Mouse (Mus musculus) gastrocnemius, adult 2 months (tissue): Measurements from ENCODE around the gene Spats2l. TPM values are rescaled to one million over a fixed set of nuclear protein-coding genes. Genes with fewer than 3 reads are reported as not detected.

ENCODE experiments used
- DNase-seq: peaks from one replicate; pipeline ENCODE4 v3.0.0; 2022
- H3K27ac ChIP-seq: fragments of 200-600 bp; 2 replicates; pipeline ENCODE4 v1.8.1; 2022; ENCODE audit warnings: mild to moderate bottlenecking
- H3K4me3 ChIP-seq: fragments of 200-600 bp; 2 replicates; pipeline ENCODE4 v1.8.1; 2022; ENCODE audit warnings: mild to moderate bottlenecking, moderate library complexity
- CTCF ChIP-seq: fragments of 200-600 bp; IDR thresholded peaks from 2 replicates; pipeline ENCODE4 v1.8.1; 2022; ENCODE audit warnings: antibody characterized with exemption, mild to moderate bottlenecking, moderate library complexity
- intact Hi-C: fragments of 180-260 bp; cut with DNase I; formaldehyde crosslinking; loops from one replicate; pipeline ENCODE4 v1.15.1; 2025
- long read RNA-seq, 2 experiments: library from polyadenylated mRNA; stranded (forward); transcript quantifications; one replicate each; pipeline ENCODE4 v2.0.0; 2021
- total RNA-seq, 2 experiments: library from RNA; stranded (reverse); gene quantifications; 2 replicates each; pipeline ENCODE4 v1.2.3; 2021

Gene Spats2l
- total RNA-seq = 1 to 10 TPM; 2.0 to 4.8 TPM
- long read RNA-seq, experiment 1, partial matches to known transcripts = 0 of 9 reads
- long read RNA-seq, experiment 1, other reads (novel, unspliced or antisense) = 5 of 9 reads
- long read RNA-seq, experiment 2, partial matches to known transcripts = 0 of 3 reads
- long read RNA-seq, experiment 2, other reads (novel, unspliced or antisense) = 2 of 3 reads

DNA sequence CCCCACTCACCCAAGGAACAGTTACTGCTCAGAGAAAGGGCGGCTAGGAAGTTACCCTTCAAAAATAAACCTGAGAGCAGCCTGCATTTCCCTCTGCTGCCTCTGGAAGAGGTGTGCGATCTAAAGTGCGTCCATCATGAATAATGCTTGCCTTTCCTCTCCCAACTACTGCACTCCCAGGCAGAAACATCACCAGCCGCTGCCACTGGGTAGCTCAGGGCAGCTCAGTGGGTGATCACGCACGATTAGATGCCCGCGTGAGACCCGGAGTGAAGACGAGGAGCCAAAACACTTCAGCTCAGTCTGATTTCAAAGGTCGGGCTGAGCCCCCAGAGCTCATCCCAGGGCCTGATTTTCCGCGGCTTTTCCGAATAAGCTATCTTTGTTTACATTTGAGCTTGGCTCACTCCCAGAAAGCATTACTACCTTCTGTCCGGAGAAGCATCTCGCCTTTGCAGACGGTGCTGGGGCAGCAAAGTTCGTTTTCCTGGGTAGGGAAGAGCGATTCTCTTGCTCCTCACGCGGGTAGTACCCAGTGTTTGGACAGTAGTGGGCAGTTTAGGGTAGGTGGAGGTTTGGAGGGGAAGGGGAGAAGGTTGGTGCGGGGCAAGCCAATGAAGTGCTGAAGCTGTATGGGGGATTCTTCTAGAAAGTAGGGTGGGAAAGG, at the start of gene Spats2l:
Spats2l (plus strand) TSS at position 162 of the 667 bp plus-strand sequence.
- peak; percentile 45 for TF ChIP-seq CTCF
- peak; percentile 17 for DNase-seq
- Histone ChIP-seq H3K4me3 (peak within 1 kb of the TSS; percentile 82), H3K27ac (peak within 1 kb of the TSS; percentile 90)
- intact Hi-C loops = loop anchor here (5.0 to 10.0 kb wide), 2 partner anchors 171 to 337 kb away; no protein-coding TSS in a partner anchor

DNA sequence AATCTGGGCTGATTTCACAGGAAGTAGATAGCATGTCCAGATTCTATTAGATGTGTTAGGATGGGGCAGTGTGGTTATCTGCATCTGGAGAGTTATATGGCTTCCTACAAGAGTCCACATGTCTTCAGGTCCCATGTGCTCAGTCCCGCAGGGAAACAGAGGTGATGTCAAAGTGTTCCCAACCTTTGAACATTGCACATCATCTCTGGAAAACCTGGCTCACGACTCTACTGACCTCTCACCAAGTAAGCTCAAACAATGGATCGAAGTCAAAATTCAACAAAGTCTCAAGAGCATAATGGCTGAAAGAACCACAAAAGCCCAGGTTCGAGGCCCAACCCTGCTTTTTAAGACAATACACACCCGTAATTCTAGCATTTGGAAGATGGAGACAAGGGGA, 48.7 kb upstream of the Spats2l start:
- no peak overlapping the region for H3K4me3 ChIP-seq
- no peak for TF ChIP-seq CTCF

DNA sequence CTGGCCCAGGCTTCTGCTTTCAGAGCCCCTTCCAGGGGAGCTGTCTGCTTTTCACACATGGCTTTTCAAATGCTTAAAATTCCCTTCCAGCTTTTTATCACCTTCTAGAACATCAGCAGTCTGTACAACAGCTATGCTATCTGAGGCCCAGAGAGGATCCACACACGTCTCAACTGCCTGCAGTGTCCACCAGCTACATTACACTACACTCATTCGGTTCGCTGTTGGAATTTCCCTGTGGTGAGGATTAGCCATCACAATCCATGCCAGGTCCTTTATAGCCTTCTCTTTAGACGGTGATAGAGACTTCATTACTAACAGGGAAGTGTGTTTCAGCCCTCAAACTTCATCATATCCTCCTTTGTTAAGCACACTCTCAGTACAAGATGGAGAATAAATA, 38.1 kb upstream of the Spats2l start:
- no peak for DNase-seq
- intact Hi-C loops = no loop called here
- Histone ChIP-seq H3K27ac (no peak overlapping the region), H3K4me3 (no peak overlapping the region)
- no peak for TF ChIP-seq CTCF

More for the DNA sequence above, 48.7 kb upstream of the Spats2l start:
- intact Hi-C loops = no loop called here
- no peak for DNase-seq
- H3K27ac ChIP-seq = no peak overlapping the region

DNA sequence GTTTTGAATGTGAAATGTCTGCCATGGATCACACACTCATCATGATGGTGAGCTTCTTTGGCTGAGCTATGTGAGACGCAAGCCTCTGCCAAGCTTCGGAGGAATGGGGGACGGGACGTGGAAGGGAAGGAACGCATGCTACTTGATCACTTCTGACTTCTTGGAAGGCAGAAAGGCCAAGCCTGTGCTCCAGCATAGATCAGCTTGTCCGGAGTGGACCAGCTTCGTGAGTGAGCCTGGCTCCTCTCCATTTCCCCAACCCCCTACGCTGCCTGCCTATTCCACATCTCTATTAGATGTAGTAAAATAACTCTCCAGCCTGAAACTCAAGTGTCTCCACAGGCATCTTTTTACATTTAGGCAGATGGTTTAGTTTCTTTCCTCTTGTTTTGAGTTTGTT, 32.2 kb upstream of the Spats2l start:
- no peak overlapping the region for H3K27ac ChIP-seq
- TF ChIP-seq CTCF = no peak
- DNase-seq = peak; percentile 50
- intact Hi-C loops = no loop called here
- no peak overlapping the region for H3K4me3 ChIP-seq

DNA sequence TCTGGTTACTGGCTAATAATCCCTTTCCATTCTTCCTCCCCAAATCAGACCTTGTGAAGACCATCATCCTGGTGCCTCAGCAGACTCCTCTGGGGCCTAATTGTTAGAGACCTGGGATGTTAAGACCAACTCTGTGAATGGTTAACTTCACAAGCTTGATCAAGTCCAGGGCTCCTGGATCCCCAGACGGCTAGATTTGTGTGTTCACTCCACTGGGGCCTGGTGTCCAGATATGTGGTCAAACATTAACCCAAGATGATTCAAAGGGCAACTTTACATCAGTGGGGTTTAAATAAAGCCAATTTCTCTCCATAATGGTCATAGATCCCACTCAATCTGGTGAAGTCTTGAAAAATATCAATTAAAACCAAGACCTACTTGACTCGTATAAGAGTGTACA, 31.7 kb upstream of the Spats2l start:
- Histone ChIP-seq H3K27ac (no peak overlapping the region), H3K4me3 (no peak overlapping the region)
- intact Hi-C loops = no loop called here
- no peak for TF ChIP-seq CTCF
- DNase-seq = no peak

DNA sequence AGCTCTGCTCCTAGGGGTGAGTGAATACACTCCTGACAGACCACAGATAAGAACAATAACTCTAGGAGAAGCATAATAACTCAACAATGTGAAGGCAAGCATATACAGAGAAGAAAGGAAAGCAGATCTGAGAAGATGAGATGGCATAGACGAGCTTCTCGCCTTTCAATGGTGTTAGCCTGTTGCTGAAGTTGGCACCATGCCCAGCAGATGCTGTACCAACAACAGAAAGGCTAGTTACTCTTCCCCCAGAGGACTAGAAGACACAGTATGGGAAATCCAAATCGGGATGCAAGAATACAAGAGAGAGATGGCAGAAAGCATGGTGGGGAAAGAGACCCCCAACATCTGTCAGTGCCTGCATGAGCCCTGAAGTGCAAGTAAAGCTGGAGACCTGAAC, 22.2 kb upstream of the Spats2l start:
- no peak for DNase-seq
- H3K4me3 ChIP-seq = no peak overlapping the region
- intact Hi-C loops = no loop called here

DNA sequence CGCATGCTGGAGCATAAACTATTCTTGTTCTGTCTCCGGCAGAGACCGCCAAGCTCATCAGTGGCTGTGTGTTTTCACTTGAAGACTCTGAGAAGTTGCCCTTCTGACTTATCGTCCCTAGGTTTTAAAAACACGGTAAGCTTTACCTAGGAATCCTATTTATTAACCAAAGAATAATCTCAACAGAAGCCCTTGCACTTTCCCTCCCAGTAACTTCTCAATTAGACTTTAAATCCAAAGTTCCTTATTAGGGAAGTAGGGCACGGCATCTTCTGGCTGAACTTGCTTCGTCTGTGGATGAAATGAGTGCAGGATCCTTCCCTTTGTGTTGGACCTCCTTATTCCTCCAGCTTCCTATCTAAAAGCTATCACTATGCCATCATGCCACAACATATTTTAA, 7.6 kb upstream of the Spats2l start:
- DNase-seq = no peak
- no peak for TF ChIP-seq CTCF
- Histone ChIP-seq H3K4me3 (no peak overlapping the region), H3K27ac (no peak overlapping the region)
- intact Hi-C loops = no loop called here

More for the DNA sequence above, 22.2 kb upstream of the Spats2l start:
- H3K27ac ChIP-seq = no peak overlapping the region
- TF ChIP-seq CTCF = no peak

DNA sequence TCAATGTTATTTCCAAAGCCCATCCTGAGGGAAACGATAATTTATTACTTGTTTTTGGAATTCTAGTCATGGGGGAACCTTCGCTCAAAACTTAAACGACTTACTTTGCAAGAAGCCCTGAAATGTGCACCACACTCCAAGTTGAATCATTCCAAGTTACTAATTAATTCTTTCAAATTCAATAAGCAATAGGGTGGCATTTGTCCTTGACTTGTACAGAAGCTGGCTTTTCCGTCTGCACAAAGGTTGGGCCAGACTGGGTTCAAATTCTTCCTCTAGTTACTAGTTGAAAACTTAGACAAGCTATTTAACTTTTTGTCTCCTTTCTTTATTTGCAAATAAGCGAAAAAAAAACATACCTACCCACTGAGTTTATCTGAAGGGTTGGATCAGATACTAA, 636 bp upstream of the Spats2l start:
- intact Hi-C loops = loop anchor here (5.0 to 10.0 kb wide), 2 partner anchors 171 to 336 kb away; no protein-coding TSS in a partner anchor
- TF ChIP-seq CTCF = no peak
- no peak for DNase-seq
- H3K27ac ChIP-seq = no peak overlapping the region
- H3K4me3 ChIP-seq = no peak overlapping the region

DNA sequence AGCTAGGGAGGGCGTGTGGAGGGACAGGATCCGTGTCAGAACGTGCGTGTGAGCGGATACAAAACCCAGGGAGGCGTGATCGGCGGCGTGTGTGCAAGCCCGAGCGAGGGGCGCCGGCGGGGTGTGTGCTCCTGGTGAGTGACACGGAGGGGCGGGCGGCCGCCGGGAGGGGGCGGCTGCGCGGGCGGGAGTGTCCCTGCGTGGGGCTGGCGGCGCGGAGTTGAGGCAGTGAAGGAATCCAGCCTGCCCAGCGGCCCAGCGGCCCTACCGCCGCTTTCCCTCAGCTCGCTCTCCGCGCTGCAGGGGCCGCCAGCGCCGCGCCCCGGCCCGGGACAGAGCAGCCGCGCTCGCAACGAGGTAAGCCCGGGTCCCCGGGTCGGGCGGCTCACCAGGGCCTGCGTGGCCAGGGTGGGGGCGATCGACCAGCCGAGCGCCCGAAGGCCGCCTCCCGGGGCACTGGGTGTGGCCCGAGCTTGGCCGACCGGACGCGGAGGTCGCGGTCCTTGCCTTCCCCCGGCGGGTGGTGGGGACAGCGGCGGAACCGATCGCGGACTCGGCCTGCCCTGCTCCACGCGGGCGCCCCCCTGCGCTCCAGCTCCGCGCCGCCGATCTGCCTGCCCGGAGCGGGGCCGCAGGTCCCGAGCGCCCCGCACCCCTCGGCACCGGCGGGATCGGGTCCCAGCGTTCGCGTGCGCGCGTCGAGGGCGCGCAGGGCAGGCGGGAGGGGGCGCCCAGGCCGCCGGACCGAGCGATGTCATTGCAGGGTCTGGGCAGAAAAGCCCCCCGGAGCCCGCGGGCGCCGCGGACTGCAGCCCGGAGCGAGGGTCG, 920 bp downstream of the Spats2l start:
- peak; percentile 84 for DNase-seq
- Histone ChIP-seq H3K4me3 (peak overlapping the region; percentile 82), H3K27ac (peak overlapping the region; percentile 90)
- TF ChIP-seq CTCF = peak; percentile 24; the same call in 1 of the 2 replicates
- intact Hi-C loops = loop anchor here (5.0 to 10.0 kb wide), 2 partner anchors 170 to 338 kb away; no protein-coding TSS in a partner anchor

DNA sequence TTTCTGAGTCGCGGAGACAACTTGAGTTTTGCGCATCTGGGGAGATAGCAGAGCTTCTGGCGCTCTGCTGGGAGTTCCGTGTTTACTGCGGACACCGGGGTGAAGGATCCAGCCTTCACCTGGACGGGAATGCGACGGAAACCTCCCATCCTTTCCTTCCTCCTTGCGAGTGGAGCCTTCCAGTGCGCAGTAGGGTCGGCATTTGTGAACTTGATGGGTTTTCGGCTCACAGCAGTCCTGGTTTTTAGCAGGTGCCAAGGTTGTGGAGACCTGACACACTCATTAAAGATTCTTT, 1.5 kb downstream of the Spats2l start:
- DNase-seq = no peak
- Histone ChIP-seq H3K4me3 (peak overlapping the region; percentile 82), H3K27ac (peak overlapping the region; percentile 90)
- no peak for TF ChIP-seq CTCF
- intact Hi-C loops = loop anchor here (10.0 kb wide), 1 partner anchor 169 kb away; no protein-coding TSS in a partner anchor

DNA sequence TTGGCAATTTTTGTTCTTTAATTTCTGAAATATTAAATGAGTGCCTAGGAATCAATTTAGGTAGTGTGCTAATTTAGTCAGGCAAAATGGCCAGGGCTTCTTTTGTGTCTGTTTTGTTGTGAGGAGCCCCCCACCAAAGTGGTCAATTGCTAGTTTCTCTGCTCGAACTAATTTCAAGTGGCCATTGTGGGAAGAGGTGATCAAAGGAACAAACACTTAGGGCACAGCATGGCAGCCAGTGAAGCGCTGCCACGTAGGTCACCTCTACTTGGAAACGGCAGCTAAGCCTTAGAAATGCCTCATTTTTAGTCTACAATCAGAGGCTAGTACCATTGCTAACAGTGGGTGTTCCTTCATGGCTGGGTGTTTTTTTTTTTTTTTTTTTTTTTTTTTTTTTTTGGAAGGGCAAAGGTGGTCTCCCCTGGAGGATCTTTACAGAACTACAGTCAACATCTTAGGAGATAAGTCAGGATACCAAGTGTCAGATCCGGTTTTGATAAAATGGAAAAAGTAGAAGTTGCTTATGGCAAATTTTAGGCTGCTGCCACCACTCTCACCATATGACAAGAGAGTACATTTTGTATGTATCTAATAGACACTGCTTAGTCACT, 2.8 kb downstream of the Spats2l start:
- no peak for DNase-seq
- H3K27ac ChIP-seq = no peak overlapping the region
- TF ChIP-seq CTCF = no peak; the same call in 1 of the 2 replicates
- H3K4me3 ChIP-seq = no peak overlapping the region
- intact Hi-C loops = loop anchor here (10.0 kb wide), 1 partner anchor 168 kb away; no protein-coding TSS in a partner anchor

DNA sequence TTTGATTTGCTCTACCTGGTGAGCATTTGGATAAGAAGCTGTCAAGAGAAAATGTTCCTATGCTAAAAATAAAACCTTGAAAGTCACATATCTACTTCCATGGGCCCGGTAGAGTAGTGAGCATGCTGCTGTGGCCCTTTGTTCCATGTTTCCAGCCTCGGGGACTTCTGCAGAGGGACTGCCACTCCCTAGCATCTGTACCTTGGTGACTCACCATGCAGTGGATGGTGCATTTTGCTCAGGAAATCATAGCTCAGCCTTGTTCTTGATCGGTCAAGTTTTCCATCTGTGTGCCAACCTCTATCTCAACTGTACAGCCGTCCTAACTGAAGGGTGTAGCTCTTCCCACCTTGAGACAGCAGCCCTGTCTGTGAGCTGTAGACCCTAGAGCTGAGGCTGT, 10.3 kb downstream of the Spats2l start:
- intact Hi-C loops = loop anchor here (5.0 kb wide), 1 partner anchor 63 kb away; no protein-coding TSS in a partner anchor
- Histone ChIP-seq H3K4me3 (no peak overlapping the region), H3K27ac (no peak overlapping the region)
- no peak for DNase-seq
- no peak for TF ChIP-seq CTCF
